ENCODE assay signal across 9 mouse cellular contexts in the genomic region with DNA sequence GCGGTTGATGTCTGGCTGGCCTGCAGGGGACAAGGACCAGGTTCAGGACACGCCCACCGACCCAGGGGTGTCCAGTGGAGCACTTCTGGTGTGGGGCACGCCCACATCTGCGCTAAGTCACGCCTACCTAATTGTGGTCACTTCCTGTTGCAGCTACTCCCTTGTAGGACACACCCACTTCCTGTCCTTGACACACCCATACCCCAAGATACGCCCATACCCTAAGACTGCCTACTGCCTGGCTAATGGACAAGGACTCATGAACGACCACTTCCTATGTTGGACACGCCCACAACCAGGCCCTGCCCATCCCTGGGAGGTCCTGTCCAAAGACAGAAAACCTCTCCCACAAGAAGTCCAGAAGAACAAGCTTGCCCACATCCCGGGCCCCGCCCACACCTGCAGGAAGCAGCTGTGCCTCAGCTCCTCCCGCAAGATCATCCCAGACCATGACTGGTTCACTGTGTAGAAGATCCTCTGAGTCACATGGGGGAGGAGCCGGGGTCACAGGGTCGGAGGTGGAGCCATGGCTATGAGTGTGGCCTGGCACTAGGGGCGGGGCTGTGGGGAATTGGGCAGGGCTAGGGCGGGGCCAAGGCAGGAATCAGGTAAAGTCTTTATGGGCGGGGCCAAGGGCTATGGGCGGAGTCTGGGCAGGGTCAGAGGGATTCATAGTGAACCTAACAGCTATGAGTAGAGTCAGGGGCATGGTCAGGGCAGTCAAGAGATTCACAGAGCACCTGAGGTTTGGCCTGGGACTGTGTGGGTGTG. TPM values are rescaled to one million over a fixed set of nuclear protein-coding genes. Genes with fewer than 3 reads are reported as not detected.
DNase-seq lines count a peak whose midpoint lies in the region; ATAC-seq and TF ChIP-seq lines count a peak whose summit lies in the region.
"Had no signal": no experiment of that assay in that cellular context is flagged by ENCODE, and none has a peak within 500 bp of the region (broad histone marks: within the 10 kb centered on the region; RNA-seq: fewer than 3 reads in every experiment).

No protein-coding gene starts in this region.

- TF ChIP-seq CTCF in heart, postnatal 0 days (IDR thresholded peaks at IDR 0.05; ENCODE audit: low read depth), result no peak
- TF ChIP-seq CTCF in forebrain, postnatal 0 days (IDR thresholded peaks at IDR 0.05; ENCODE audit: low read depth), result no peak

- no peak overlapping the region for H3K9ac ChIP-seq in heart, postnatal 0 days (replicated peaks; ENCODE audit: low read depth, low read length)
- H3K9ac ChIP-seq in forebrain, postnatal 0 days, result no peak overlapping the region

- 0 out of 2 replicates have a peak, but pooled peaks cover 3% of the 10 kb centered on the region for H3K36me3 ChIP-seq in heart, postnatal 0 days (replicated peaks; ENCODE audit: control insufficient read depth, insufficient read depth, low read length)
- H3K36me3 ChIP-seq in forebrain, postnatal 0 days (ENCODE audit: insufficient read depth), result no peaks in the 10 kb centered on the region; the same call in 1 of the 2 replicates

- no peak overlapping the region for H3K27ac ChIP-seq in heart, postnatal 0 days (ENCODE audit: low read depth)
- H3K27ac ChIP-seq in forebrain, postnatal 0 days (ENCODE audit: low read depth, low read length), result no peak overlapping the region
- H3K27ac ChIP-seq: layer of hippocampus, adult 2 months had no signal

- H3K4me3 ChIP-seq in heart, postnatal 0 days (ENCODE audit: low read depth, low read length), result no peak overlapping the region
- H3K4me3 ChIP-seq in forebrain, postnatal 0 days (ENCODE audit: low read depth, low read length), result no peak overlapping the region
- H3K4me3 ChIP-seq: layer of hippocampus, adult 2 months had no signal

- no peak overlapping the region for H3K4me2 ChIP-seq in heart, postnatal 0 days (ENCODE audit: low read depth, low read length)
- no peak overlapping the region for H3K4me2 ChIP-seq in forebrain, postnatal 0 days (ENCODE audit: low read depth)

- no peak for ATAC-seq in heart, postnatal 0 days (ENCODE audit: insufficient read depth, low read depth)
- no peak for ATAC-seq in forebrain, postnatal 0 days

- 62% methylated on average over 18 of the region's 18 CpGs for WGBS in heart, postnatal 0 days
- 78% methylated on average over 18 of the region's 18 CpGs for WGBS in forebrain, postnatal 0 days

- H3K27me3 ChIP-seq in heart, postnatal 0 days (ENCODE audit: control insufficient read depth, insufficient read depth, low read length), result no peaks in the 10 kb centered on the region
- H3K27me3 ChIP-seq in forebrain, postnatal 0 days (ENCODE audit: insufficient read depth, low read length), result no peaks in the 10 kb centered on the region

- peaks cover 55% of the 10 kb centered on the region for H3K9me3 ChIP-seq in heart, postnatal 0 days (replicated peaks; ENCODE audit: control insufficient read depth, low read length)
- peaks cover 17% of the 10 kb centered on the region for H3K9me3 ChIP-seq in forebrain, postnatal 0 days (ENCODE audit: low read length)

- no peak for TF ChIP-seq EP300 in heart, postnatal 0 days (IDR thresholded peaks at IDR 0.05; ENCODE audit: low read depth)

- no peaks in the 10 kb centered on the region for H3K4me1 ChIP-seq in heart, postnatal 0 days (ENCODE audit: control insufficient read depth, insufficient read depth)
- H3K4me1 ChIP-seq in forebrain, postnatal 0 days (ENCODE audit: insufficient read depth), result no peaks in the 10 kb centered on the region

- peak; percentile 9 for DNase-seq in heart, postnatal 0 days (ENCODE audit: low spot score)
- DNase-seq in heart, adult 18-20 months, result no peak
- DNase-seq in right cerebral cortex, postnatal 10 days (ENCODE audit: low spot score in 2 of 2), result peak; percentile 24 to 54
- DNase-seq in right cerebral cortex, postnatal 36 days (ENCODE audit: low spot score in 2 of 2), result no peak
- DNase-seq in adrenal gland, postnatal 10 days, result peak; percentile 3
- DNase-seq in thymus, postnatal 14 days, result peak; percentile 27
- no peak for DNase-seq in forebrain, postnatal 0 days
- no peak for DNase-seq in kidney, adult 8-10 months

RNA-seq across cellular contexts. Expression of a gene that starts 5.4 kb away (rescaled TPM):
- total RNA-seq in heart, postnatal 0 days (2014; rRNA removed; ENCODE audit: low replicate concordance), result 10.4 and 13.2 TPM in 2 replicates
- 10.6 and 11.5 TPM in 2 replicates for polyA plus RNA-seq in heart, postnatal 0 days (2015; fragmentation: Nextera tagmentation; extraction: Ambion mirVana)
- total RNA-seq in heart, adult 18-20 months (2021), result 1 to 10 TPM; 6.4 to 8.5 TPM
- total RNA-seq in adrenal gland, postnatal 10 days (2021), result 10 to 100 TPM; 23.1 to 25.9 TPM
- total RNA-seq in forebrain, postnatal 0 days (2014; rRNA removed), result 19.5 and 19.9 TPM in 2 replicates
- polyA plus RNA-seq in forebrain, postnatal 0 days (2015; fragmentation: Nextera tagmentation; extraction: Ambion mirVana), result 23.8 and 25.1 TPM in 2 replicates

Comparison
In these comparisons a context has a peak if more than half of its experiments do, and no peak if none do; other contexts are left out.
1. DNase-seq: peak in heart, postnatal 0 days (single experiment), right cerebral cortex, postnatal 10 days (2 of 2), adrenal gland, postnatal 10 days (single experiment) and thymus, postnatal 14 days (single experiment); none in heart, adult 18-20 months (0 of 2), right cerebral cortex, postnatal 36 days (0 of 2), forebrain, postnatal 0 days (single experiment) and kidney, adult 8-10 months (0 of 2).